Mouse (Mus musculus) heart, embryonic 16.5 days (tissue): ENCODE measurements around the gene Mrpl48. TPM values are rescaled to one million over a fixed set of nuclear protein-coding genes. Genes with fewer than 3 reads are reported as not detected.

Experiments
- ATAC-seq: fragments of 200-750 bp; cut with Nextera tagmentation; replicated peaks from 2 replicates; pipeline ENCODE4 v1.8.0; 2017; ENCODE audit warnings: moderate number of reproducible peaks; ENCODE audit not compliant: insufficient read depth, low FRiP score; ENCODE audit errors: extremely low read depth
- H3K27ac ChIP-seq: fragments of 300-500 bp; sonication (generic); 2 replicates; pipeline ENCODE4 v1.5.1; 2014; ENCODE audit warnings: mild to moderate bottlenecking, low read length, control low read depth, moderate library complexity
- H3K27me3 ChIP-seq: fragments of 300-500 bp; sonication (generic); 2 replicates; pipeline ENCODE4 v1.6.1; 2014; ENCODE audit warnings: low read length, mixed read lengths; ENCODE audit not compliant: control insufficient read depth, insufficient read depth
- H3K36me3 ChIP-seq: fragments of 300-500 bp; sonication (generic); 2 replicates; pipeline ENCODE4 v1.6.1; 2014; ENCODE audit not compliant: control insufficient read depth, insufficient read depth
- H3K4me1 ChIP-seq: fragments of 300-500 bp; sonication (generic); 2 replicates; pipeline ENCODE4 v1.6.1; 2014; ENCODE audit warnings: low read length, mixed read lengths; ENCODE audit not compliant: control insufficient read depth, insufficient read depth
- H3K4me2 ChIP-seq: fragments of 300-500 bp; sonication (generic); 2 replicates; pipeline ENCODE4 v1.6.1; 2014; ENCODE audit warnings: low read depth, mild to moderate bottlenecking, control low read depth, low read length
- H3K4me3 ChIP-seq: fragments of 300-500 bp; sonication (generic); 2 replicates; pipeline ENCODE4 v1.5.1; 2014; ENCODE audit warnings: mild to moderate bottlenecking, control low read depth, low read length
- H3K9ac ChIP-seq: fragments of 300-500 bp; sonication (generic); 2 replicates; pipeline ENCODE4 v1.6.1; 2014; ENCODE audit warnings: low read length, control low read depth
- H3K9me3 ChIP-seq: fragments of 300-500 bp; sonication (generic); replicated peaks from 2 replicates; pipeline ENCODE4 v1.6.1; 2016; ENCODE audit warnings: low read length; ENCODE audit not compliant: control insufficient read depth
- WGBS: fragments of 180-500 bp; shearing (Covaris S2); extraction: QIAGEN DNeasy Blood & Tissue Kit; methylation state at CpG from one replicate; pipeline ENCODE4 v1.1.7; 2014; 5-methylcytosine and 5-hydroxymethylcytosine counted together
- polyA plus RNA-seq: library from polyadenylated mRNA; unstranded; fragments of >200 nt; fragmentation: Nextera tagmentation; extraction: Ambion mirVana; gene quantifications from 2 replicates; pipeline ENCODE4 v1.2.1, GENCODE M21; 2015

The Mrpl48 gene
- polyA plus RNA-seq, 1 experiment from 2014 or later: 93.5 TPM

GRCm38 (mm10) chr7:100506494-100506893, 101.6 kb downstream of the Mrpl48 start:
- Histone ChIP-seq H3K4me2 (no peak overlapping the region), H3K36me3 (no peaks in the 10 kb centered on the region), H3K9ac (no peak overlapping the region), H3K4me3 (no peak overlapping the region), H3K27ac (no peak overlapping the region), H3K9me3 (no peaks in the 10 kb centered on the region), H3K4me1 (no peaks in the 10 kb centered on the region), H3K27me3 (no peaks in the 10 kb centered on the region)
- no peak for ATAC-seq
- 65% methylated on average over 4 of the region's 4 CpGs for WGBS

DNA sequence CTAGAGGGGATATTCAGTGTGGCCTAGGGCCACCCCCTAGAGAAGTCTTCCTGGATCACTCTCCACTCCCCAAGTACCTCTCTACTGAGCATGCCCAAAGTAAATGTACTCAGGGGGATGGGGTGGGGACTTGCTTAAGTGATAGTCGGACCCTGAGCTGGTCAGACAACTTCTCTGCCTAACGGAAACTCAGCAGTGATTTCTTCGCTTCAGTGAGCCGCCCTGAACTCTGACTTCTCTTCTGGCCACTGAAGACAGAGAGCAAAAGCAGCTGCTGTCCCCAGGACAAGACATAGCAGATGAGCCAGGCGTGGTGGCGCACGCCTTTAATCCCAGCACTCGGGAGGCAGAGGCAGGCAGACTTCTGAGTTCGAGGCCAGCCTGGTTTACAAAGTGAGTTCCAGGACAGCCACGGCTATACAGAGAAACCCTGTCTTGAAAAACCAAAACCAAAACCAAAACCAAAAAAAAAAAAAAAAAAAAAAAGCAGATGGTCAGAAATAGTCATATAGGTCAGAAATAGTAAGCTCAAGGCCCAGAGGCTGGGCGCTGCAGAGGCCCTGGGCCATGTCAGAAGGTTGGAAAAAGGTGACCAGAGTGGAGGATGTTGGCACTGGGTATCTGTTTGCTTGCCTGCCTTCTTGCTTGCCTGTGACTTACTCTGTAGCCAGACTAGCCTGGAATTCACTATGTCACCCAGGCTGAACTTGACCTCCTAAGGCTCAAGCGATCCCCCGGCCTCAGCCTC, 103.2 kb downstream of the Mrpl48 start:
- ATAC-seq: no peak
- no peak overlapping the region for H3K4me2 ChIP-seq
- WGBS: 68% methylated on average over 13 of the region's 13 CpGs

DNA sequence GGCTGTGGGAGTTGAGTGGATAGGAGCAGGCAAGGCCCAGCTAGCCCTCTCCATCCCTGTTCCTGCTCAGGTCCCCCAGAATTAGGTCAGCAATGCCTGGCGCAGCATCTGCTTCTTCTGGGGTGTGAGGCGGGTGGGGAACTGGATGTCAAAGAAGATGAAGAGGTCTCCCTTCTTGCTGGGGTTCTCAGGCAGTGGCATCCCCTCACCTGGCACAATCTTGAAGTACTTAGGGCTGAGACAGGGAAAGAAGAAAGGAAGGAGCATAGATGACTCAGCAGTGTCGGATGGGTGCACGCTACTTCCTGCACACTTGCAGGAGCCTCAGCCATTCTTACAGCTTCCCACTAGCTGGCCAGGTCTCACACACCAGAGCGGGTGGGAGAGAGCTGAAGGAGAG, 105.0 kb downstream of the Mrpl48 start:
- Histone ChIP-seq H3K27me3 (no peaks in the 10 kb centered on the region), H3K9ac (no peak overlapping the region), H3K9me3 (no peaks in the 10 kb centered on the region), H3K36me3 (peaks cover 2% of the 10 kb centered on the region; the same call in 1 of the 2 replicates), H3K4me1 (no peaks in the 10 kb centered on the region), H3K27ac (no peak overlapping the region), H3K4me2 (no peak overlapping the region), H3K4me3 (no peak overlapping the region)
- WGBS: 78% methylated on average over 5 of the region's 5 CpGs
- no peak for ATAC-seq

More for the DNA sequence above, 103.2 kb downstream of the Mrpl48 start:
- Histone ChIP-seq H3K9ac (no peak overlapping the region), H3K4me3 (no peak overlapping the region), H3K9me3 (no peaks in the 10 kb centered on the region), H3K4me1 (no peaks in the 10 kb centered on the region), H3K27me3 (no peaks in the 10 kb centered on the region), H3K36me3 (no peaks in the 10 kb centered on the region), H3K27ac (no peak overlapping the region)

GRCm38 (mm10) chr7:100502374-100502922, 105.7 kb downstream of the Mrpl48 start:
- WGBS: 77% methylated on average over 7 of the region's 7 CpGs
- no peaks in the 10 kb centered on the region for H3K9me3 ChIP-seq
- no peak overlapping the region for H3K4me3 ChIP-seq
- no peak overlapping the region for H3K27ac ChIP-seq
- no peaks in the 10 kb centered on the region for H3K4me1 ChIP-seq
- no peaks in the 10 kb centered on the region for H3K27me3 ChIP-seq
- H3K36me3 ChIP-seq: peaks cover 5% of the 10 kb centered on the region
- no peak overlapping the region for H3K9ac ChIP-seq
- no peak overlapping the region for H3K4me2 ChIP-seq
- ATAC-seq: no peak

DNA sequence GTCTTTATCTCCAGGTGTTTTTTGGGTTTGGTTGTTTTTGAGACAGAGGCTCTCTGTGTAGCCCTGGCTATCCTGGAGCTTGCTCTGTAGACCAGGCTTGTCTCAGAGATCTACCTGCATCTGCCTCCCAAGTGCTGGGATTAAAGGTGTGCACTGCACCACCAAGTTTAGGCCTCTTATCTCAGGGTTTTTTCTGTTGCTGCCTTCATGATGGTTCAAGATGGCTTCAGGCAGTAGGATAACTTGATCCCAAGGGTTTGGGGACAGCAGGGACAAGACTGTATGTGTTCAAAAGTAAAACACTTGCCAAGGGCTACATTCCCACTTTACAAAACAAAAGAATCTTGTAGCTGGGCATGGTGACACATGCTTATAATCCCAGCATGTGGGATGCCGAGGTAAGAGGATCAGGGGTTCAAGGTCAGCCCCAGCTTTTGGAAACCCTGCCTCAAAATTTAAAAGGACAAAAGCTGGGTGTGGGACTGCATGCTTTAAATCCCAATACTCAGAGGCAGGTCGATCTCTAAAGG, 106.2 kb downstream of the Mrpl48 start:
- Histone ChIP-seq H3K4me1 (no peaks in the 10 kb centered on the region), H3K36me3 (peaks cover 5% of the 10 kb centered on the region), H3K4me3 (no peak overlapping the region), H3K4me2 (no peak overlapping the region), H3K9ac (no peak overlapping the region), H3K27ac (no peak overlapping the region), H3K27me3 (no peaks in the 10 kb centered on the region), H3K9me3 (no peaks in the 10 kb centered on the region)
- 50% methylated on average over 2 of the region's 2 CpGs for WGBS
- ATAC-seq: no peak

DNA sequence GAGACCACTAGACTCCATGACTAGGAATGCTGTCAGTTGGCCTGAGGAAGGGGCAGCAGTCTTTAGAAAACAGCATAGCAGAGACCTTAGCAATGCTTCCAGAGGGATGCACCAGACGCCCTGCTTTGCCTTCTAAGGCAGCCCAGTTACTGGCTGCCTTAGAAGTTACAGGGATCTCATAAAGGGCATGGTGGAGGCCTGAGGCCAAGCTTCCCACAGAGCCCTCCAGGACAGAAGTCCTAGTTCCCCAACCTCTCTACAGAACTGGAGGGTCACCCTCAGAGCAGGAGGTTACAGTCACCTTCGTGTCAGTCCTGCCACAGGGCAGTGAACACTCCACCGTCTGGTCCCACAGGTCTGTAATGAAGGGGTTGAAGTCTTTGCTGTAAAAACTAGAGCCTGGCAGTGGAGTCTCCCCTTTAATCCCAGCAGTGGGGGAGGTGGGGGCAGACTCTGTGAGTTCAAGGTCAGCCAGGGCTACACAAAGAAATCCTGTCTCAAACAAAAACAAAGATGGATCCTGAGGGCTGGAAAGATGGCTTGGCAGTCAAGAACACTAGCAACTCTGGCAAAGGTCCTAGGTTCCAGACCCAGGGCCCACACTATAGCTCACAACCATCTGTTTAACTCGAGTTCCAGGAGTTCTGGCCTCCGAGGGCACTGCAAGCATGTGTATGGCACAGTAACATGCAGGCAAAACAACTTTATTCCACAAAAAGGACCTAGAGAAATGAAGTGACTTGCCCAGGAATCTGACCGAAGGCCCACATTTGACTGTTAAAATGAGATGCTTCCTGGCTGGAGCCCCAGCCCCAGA, 106.9 kb downstream of the Mrpl48 start:
- H3K27me3 ChIP-seq: no peaks in the 10 kb centered on the region
- H3K9me3 ChIP-seq: no peaks in the 10 kb centered on the region
- peaks cover 1% of the 10 kb centered on the region for H3K4me1 ChIP-seq
- H3K4me3 ChIP-seq: no peak overlapping the region
- ATAC-seq: no peak
- H3K36me3 ChIP-seq: peaks cover 5% of the 10 kb centered on the region
- no peak overlapping the region for H3K27ac ChIP-seq
- no peak overlapping the region for H3K4me2 ChIP-seq
- H3K9ac ChIP-seq: no peak overlapping the region
- WGBS: 74% methylated on average over 6 of the region's 6 CpGs

- Histone ChIP-seq H3K36me3 (peaks cover 5% of the 10 kb centered on the region), H3K4me3 (no peak overlapping the region), H3K9ac (no peak overlapping the region), H3K9me3 (no peaks in the 10 kb centered on the region), H3K4me1 (peaks cover 9% of the 10 kb centered on the region), H3K4me2 (no peak overlapping the region), H3K27me3 (no peaks in the 10 kb centered on the region), H3K27ac (no peak overlapping the region)
- no peak for ATAC-seq
- WGBS: 63% methylated on average over 16 of the region's 16 CpGs
These were observed 107.7 kb downstream of the Mrpl48 start for GRCm38 (mm10) chr7:100500276-100500977.

DNA sequence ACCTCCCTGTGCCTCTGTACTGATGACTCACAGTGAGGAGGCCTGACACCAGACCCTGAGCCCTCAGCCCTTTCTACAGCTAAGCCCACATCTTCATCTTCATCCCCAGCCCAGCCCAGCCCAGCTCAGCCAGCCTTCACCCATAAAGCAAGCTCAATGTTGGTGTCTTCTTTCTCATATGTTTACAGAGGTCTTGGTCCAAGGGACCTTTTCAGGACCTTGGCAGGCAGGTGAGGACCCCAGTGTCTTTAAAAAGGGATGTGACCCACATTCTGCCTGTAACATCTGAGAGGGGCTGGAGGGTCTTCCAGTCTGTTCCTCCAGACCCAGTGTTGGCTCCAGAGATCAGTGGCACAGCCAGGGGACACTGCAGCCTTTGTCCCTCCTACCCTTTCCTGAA, 108.6 kb downstream of the Mrpl48 start:
- H3K27ac ChIP-seq: no peak overlapping the region
- no peak overlapping the region for H3K9ac ChIP-seq
- no peaks in the 10 kb centered on the region for H3K27me3 ChIP-seq
- H3K36me3 ChIP-seq: peaks cover 5% of the 10 kb centered on the region
- no peaks in the 10 kb centered on the region for H3K9me3 ChIP-seq
- no peak overlapping the region for H3K4me2 ChIP-seq
- no peak overlapping the region for H3K4me3 ChIP-seq
- peaks cover 18% of the 10 kb centered on the region for H3K4me1 ChIP-seq
- ATAC-seq: no peak
